Mouse (Mus musculus): ENCODE results near the gene Eml6. TPM values are rescaled to one million over a fixed set of nuclear protein-coding genes. Genes with fewer than 3 reads are reported as not detected.

Gene Eml6
- polyA plus RNA-seq, 1 experiment from 2014 or later: 1.3 TPM

- Histone ChIP-seq H3K9me3 (replicated peaks; ENCODE audit: control insufficient read depth, low read length) (no peaks in the 10 kb centered on the region), H3K4me2 (ENCODE audit: low read depth, low read length) (no peak overlapping the region), H3K36me3 (ENCODE audit: control insufficient read depth, insufficient read depth, low read length) (no peaks in the 10 kb centered on the region), H3K4me3 (replicated peaks; ENCODE audit: low read length) (no peak overlapping the region), H3K4me1 (ENCODE audit: control insufficient read depth, insufficient read depth, low read length) (no peaks in the 10 kb centered on the region), H3K9ac (ENCODE audit: low read length) (no peak overlapping the region), H3K27ac (ENCODE audit: low read length) (no peak overlapping the region), H3K27me3 (ENCODE audit: control insufficient read depth, insufficient read depth, low read length) (no peaks in the 10 kb centered on the region)
- 59% methylated on average over 1 of the region's 1 CpGs for WGBS
- ATAC-seq (ENCODE audit: insufficient read depth, low FRiP score): no peak
Observed at GRCm38 (mm10) chr11:29788499-29788898, 237.3 kb downstream of the Eml6 start.

- WGBS: 13% methylated on average over 5 of the region's 5 CpGs
- Histone ChIP-seq H3K27ac (ENCODE audit: low read length) (no peak overlapping the region), H3K9me3 (replicated peaks; ENCODE audit: control insufficient read depth, low read length) (no peaks in the 10 kb centered on the region), H3K36me3 (ENCODE audit: control insufficient read depth, insufficient read depth, low read length) (no peaks in the 10 kb centered on the region), H3K4me2 (ENCODE audit: low read depth, low read length) (no peak overlapping the region), H3K27me3 (ENCODE audit: control insufficient read depth, insufficient read depth, low read length) (no peaks in the 10 kb centered on the region), H3K4me1 (ENCODE audit: control insufficient read depth, insufficient read depth, low read length) (no peaks in the 10 kb centered on the region), H3K4me3 (replicated peaks; ENCODE audit: low read length) (no peak overlapping the region), H3K9ac (ENCODE audit: low read length) (no peak overlapping the region)
- ATAC-seq (ENCODE audit: insufficient read depth, low FRiP score): no peak
Observed at GRCm38 (mm10) chr11:29787473-29787872, 238.4 kb downstream of the Eml6 start.

- Histone ChIP-seq H3K9ac (ENCODE audit: low read length) (no peak overlapping the region), H3K4me1 (ENCODE audit: control insufficient read depth, insufficient read depth, low read length) (no peaks in the 10 kb centered on the region)
- 79% methylated on average over 6 of the region's 6 CpGs for WGBS
Observed at GRCm38 (mm10) chr11:29786583-29787219, 239.1 kb downstream of the Eml6 start.

GRCm38 (mm10) chr11:29779409-29780026 is 246.3 kb downstream of the Eml6 start:
- no peak overlapping the region for H3K27ac ChIP-seq (ENCODE audit: low read length)
- H3K9me3 ChIP-seq (replicated peaks; ENCODE audit: control insufficient read depth, low read length): no peaks in the 10 kb centered on the region
- H3K27me3 ChIP-seq (ENCODE audit: control insufficient read depth, insufficient read depth, low read length): no peaks in the 10 kb centered on the region
- H3K9ac ChIP-seq (ENCODE audit: low read length): no peak overlapping the region
- H3K4me3 ChIP-seq (replicated peaks; ENCODE audit: low read length): no peak overlapping the region
- WGBS: 43% methylated on average over 2 of the region's 2 CpGs
- H3K4me1 ChIP-seq (ENCODE audit: control insufficient read depth, insufficient read depth, low read length): 0 out of 2 replicates have a peak, but pooled peaks cover 3% of the 10 kb centered on the region
- H3K36me3 ChIP-seq (ENCODE audit: control insufficient read depth, insufficient read depth, low read length): no peaks in the 10 kb centered on the region
- no peak for ATAC-seq (ENCODE audit: insufficient read depth, low FRiP score)
- no peak overlapping the region for H3K4me2 ChIP-seq (ENCODE audit: low read depth, low read length)

More at GRCm38 (mm10) chr11:29786583-29787219, 239.1 kb downstream of the Eml6 start:
- H3K9me3 ChIP-seq (replicated peaks; ENCODE audit: control insufficient read depth, low read length): no peaks in the 10 kb centered on the region
- no peak for ATAC-seq (ENCODE audit: insufficient read depth, low FRiP score)
- no peaks in the 10 kb centered on the region for H3K36me3 ChIP-seq (ENCODE audit: control insufficient read depth, insufficient read depth, low read length)
- H3K27me3 ChIP-seq (ENCODE audit: control insufficient read depth, insufficient read depth, low read length): no peaks in the 10 kb centered on the region
- H3K4me3 ChIP-seq (replicated peaks; ENCODE audit: low read length): no peak overlapping the region
- no peak overlapping the region for H3K27ac ChIP-seq (ENCODE audit: low read length)
- no peak overlapping the region for H3K4me2 ChIP-seq (ENCODE audit: low read depth, low read length)

- H3K4me3 ChIP-seq (replicated peaks; ENCODE audit: low read length): no peak overlapping the region
Observed at GRCm38 (mm10) chr11:29778936-29779335, 246.9 kb downstream of the Eml6 start.

GRCm38 (mm10) chr11:29777964-29778363 is 247.9 kb downstream of the Eml6 start:
- H3K27me3 ChIP-seq (ENCODE audit: control insufficient read depth, insufficient read depth, low read length): no peaks in the 10 kb centered on the region
- 0 out of 2 replicates have a peak, but pooled peaks cover 7% of the 10 kb centered on the region for H3K4me1 ChIP-seq (ENCODE audit: control insufficient read depth, insufficient read depth, low read length)
- H3K9ac ChIP-seq (ENCODE audit: low read length): no peak overlapping the region
- H3K4me2 ChIP-seq (ENCODE audit: low read depth, low read length): no peak overlapping the region
- H3K4me3 ChIP-seq (replicated peaks; ENCODE audit: low read length): no peak overlapping the region
- no peak overlapping the region for H3K27ac ChIP-seq (ENCODE audit: low read length)
- H3K36me3 ChIP-seq (ENCODE audit: control insufficient read depth, insufficient read depth, low read length): no peaks in the 10 kb centered on the region
- H3K9me3 ChIP-seq (replicated peaks; ENCODE audit: control insufficient read depth, low read length): no peaks in the 10 kb centered on the region
- no peak for ATAC-seq (ENCODE audit: insufficient read depth, low FRiP score)

More at GRCm38 (mm10) chr11:29778936-29779335, 246.9 kb downstream of the Eml6 start:
- Histone ChIP-seq H3K4me2 (ENCODE audit: low read depth, low read length) (no peak overlapping the region), H3K9me3 (replicated peaks; ENCODE audit: control insufficient read depth, low read length) (no peaks in the 10 kb centered on the region), H3K27ac (ENCODE audit: low read length) (no peak overlapping the region), H3K27me3 (ENCODE audit: control insufficient read depth, insufficient read depth, low read length) (no peaks in the 10 kb centered on the region), H3K36me3 (ENCODE audit: control insufficient read depth, insufficient read depth, low read length) (no peaks in the 10 kb centered on the region), H3K4me1 (ENCODE audit: control insufficient read depth, insufficient read depth, low read length) (0 out of 2 replicates have a peak, but pooled peaks cover 7% of the 10 kb centered on the region), H3K9ac (ENCODE audit: low read length) (no peak overlapping the region)
- ATAC-seq (ENCODE audit: insufficient read depth, low FRiP score): no peak
- WGBS: 74% methylated on average over 3 of the region's 3 CpGs

GRCm38 (mm10) chr11:29774760-29775159 is 251.1 kb downstream of the Eml6 start:
- Histone ChIP-seq H3K27ac (ENCODE audit: low read length) (no peak overlapping the region), H3K4me2 (ENCODE audit: low read depth, low read length) (no peak overlapping the region), H3K9ac (ENCODE audit: low read length) (no peak overlapping the region), H3K27me3 (ENCODE audit: control insufficient read depth, insufficient read depth, low read length) (no peaks in the 10 kb centered on the region), H3K9me3 (replicated peaks; ENCODE audit: control insufficient read depth, low read length) (no peaks in the 10 kb centered on the region), H3K36me3 (ENCODE audit: control insufficient read depth, insufficient read depth, low read length) (no peaks in the 10 kb centered on the region), H3K4me1 (ENCODE audit: control insufficient read depth, insufficient read depth, low read length) (0 out of 2 replicates have a peak, but pooled peaks cover 7% of the 10 kb centered on the region), H3K4me3 (replicated peaks; ENCODE audit: low read length) (no peak overlapping the region)
- WGBS: 68% methylated on average over 2 of the region's 2 CpGs
- no peak for ATAC-seq (ENCODE audit: insufficient read depth, low FRiP score)

DNA sequence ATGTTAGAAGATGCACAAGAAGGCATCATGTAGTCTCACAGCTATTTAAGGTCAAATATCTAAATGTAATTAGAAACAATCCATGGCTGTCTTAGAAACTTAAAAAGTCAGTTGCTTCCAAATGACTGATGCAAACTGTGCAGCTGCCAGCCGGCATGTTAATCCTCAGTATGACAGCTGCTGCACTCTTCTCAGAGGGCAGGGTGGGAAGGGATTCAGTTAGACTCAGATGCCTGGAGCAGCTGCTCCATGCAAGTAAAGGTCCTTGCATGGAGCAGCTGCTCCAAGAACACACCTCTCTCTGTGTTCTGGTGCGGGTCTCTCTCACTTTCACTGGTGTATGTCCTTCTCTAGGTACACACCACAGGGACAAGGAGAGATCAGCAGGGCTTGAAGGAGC is 251.5 kb downstream of the Eml6 start:
- 22% methylated on average over 2 of the region's 2 CpGs for WGBS
- no peak for ATAC-seq (ENCODE audit: insufficient read depth, low FRiP score)
- Histone ChIP-seq H3K4me3 (replicated peaks; ENCODE audit: low read length) (no peak overlapping the region), H3K4me2 (ENCODE audit: low read depth, low read length) (no peak overlapping the region), H3K27ac (ENCODE audit: low read length) (no peak overlapping the region), H3K9me3 (replicated peaks; ENCODE audit: control insufficient read depth, low read length) (no peaks in the 10 kb centered on the region), H3K4me1 (ENCODE audit: control insufficient read depth, insufficient read depth, low read length) (0 out of 2 replicates have a peak, but pooled peaks cover 7% of the 10 kb centered on the region), H3K9ac (ENCODE audit: low read length) (no peak overlapping the region), H3K27me3 (ENCODE audit: control insufficient read depth, insufficient read depth, low read length) (no peaks in the 10 kb centered on the region), H3K36me3 (ENCODE audit: control insufficient read depth, insufficient read depth, low read length) (no peaks in the 10 kb centered on the region)

GRCm38 (mm10) chr11:29772279-29772678 is 253.6 kb downstream of the Eml6 start:
- no peak overlapping the region for H3K4me2 ChIP-seq (ENCODE audit: low read depth, low read length)
- WGBS: 48% methylated on average over 1 of the region's 1 CpGs
- peak; percentile 90 for ATAC-seq (ENCODE audit: insufficient read depth, low FRiP score)
- no peak overlapping the region for H3K27ac ChIP-seq (ENCODE audit: low read length)
- no peaks in the 10 kb centered on the region for H3K9me3 ChIP-seq (replicated peaks; ENCODE audit: control insufficient read depth, low read length)
- H3K4me3 ChIP-seq (replicated peaks; ENCODE audit: low read length): no peak overlapping the region
- 0 out of 2 replicates have a peak, but pooled peaks cover 7% of the 10 kb centered on the region for H3K4me1 ChIP-seq (ENCODE audit: control insufficient read depth, insufficient read depth, low read length)
- no peaks in the 10 kb centered on the region for H3K36me3 ChIP-seq (ENCODE audit: control insufficient read depth, insufficient read depth, low read length)
- no peak overlapping the region for H3K9ac ChIP-seq (ENCODE audit: low read length)
- no peaks in the 10 kb centered on the region for H3K27me3 ChIP-seq (ENCODE audit: control insufficient read depth, insufficient read depth, low read length)
